Mouse (Mus musculus): ENCODE results near the gene Asic3. TPM values are rescaled to one million over a fixed set of nuclear protein-coding genes. Genes with fewer than 3 reads are reported as not detected.
A peak's percentile ranks its signal among the peaks of the same experiment; 100 is the strongest.

Gene Asic3
- total and polyA plus RNA-seq, 2 experiments from 2014 or later, result 0.05 to 0.59 TPM

- no peak overlapping the region for H3K9ac ChIP-seq (replicated peaks; ENCODE audit: low read length, poor library complexity, severe bottlenecking)
- no peak for TF ChIP-seq CTCF (IDR thresholded peaks at IDR 0.05)
- no peak for DNase-seq (ENCODE audit: low spot score)
- no peaks in the 10 kb centered on the region for H3K27me3 ChIP-seq (ENCODE audit: insufficient read depth, low read length)
- no peak for ATAC-seq (ENCODE audit: low FRiP score)
- 90% methylated on average over 9 of the region's 9 CpGs for WGBS
- peaks cover 25% of the 10 kb centered on the region for H3K36me3 ChIP-seq (ENCODE audit: insufficient read depth, low read length)
- H3K9me3 ChIP-seq (ENCODE audit: low read length), result no peaks in the 10 kb centered on the region
- H3K4me2 ChIP-seq (ENCODE audit: low read depth, low read length, poor library complexity, severe bottlenecking), result no peak overlapping the region
- no peak overlapping the region for H3K4me3 ChIP-seq (ENCODE audit: low read depth, low read length)
- H3K4me1 ChIP-seq (ENCODE audit: insufficient read depth, low read length), result peaks cover 15% of the 10 kb centered on the region; the same call in 1 of the 2 replicates
- no peak overlapping the region for H3K27ac ChIP-seq (ENCODE audit: low read depth, low read length)
Measured at GRCm38 (mm10) chr5:24420381-24420780, 7.2 kb downstream of the Asic3 start.

GRCm38 (mm10) chr5:24423129-24424003, 10.2 kb downstream of the Asic3 start, which contains the start of the genes Cdk5 and Slc4a2:
Gene Cdk5, minus strand, starts transcription at chr5:24423530.
Gene Slc4a2, plus strand, starts transcription at chr5:24423837.
- peak; percentile 94 for ATAC-seq (ENCODE audit: low FRiP score)
- 1% methylated on average over 46 of the region's 46 CpGs for WGBS
- H3K4me1 ChIP-seq (ENCODE audit: insufficient read depth, low read length), result peaks cover 16% of the 10 kb centered on the region; the same call in 1 of the 2 replicates

DNA sequence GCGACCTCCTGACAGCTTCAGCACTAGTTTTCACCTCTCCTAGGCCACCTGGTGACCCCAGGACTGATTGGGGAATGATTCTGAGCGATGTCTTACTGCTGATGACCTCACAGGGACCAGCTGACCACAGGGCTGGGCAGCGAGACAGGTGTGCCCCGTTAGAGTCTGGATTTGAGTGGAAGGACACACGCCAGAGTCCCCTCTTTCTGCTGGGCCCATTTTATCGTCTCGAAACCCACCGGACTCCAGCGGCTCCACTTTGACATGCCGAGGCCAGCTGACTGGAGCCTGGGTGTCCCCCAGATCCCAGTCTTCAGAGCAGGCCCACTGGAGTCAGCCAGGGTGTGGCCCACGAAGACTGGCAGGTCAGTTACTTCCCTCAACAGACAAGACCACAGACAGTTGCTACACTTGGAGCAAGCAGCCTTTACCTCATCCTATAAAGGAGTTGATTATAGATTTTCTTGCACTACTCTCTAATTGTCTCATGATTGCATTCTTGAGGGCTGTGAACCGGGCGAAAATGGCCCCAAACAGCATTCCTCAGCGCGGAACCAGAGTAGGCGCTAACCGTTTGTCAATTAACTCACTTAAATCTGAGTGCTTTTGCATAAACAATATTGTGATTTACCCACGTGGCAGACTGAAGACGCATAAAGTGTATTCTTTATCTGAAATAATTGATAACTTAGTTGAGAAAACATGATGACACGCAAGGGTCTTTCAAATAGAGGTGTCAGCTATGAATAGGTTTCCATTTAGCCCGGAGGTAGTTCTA, 11.0 kb downstream of the Asic3 start:
- Histone ChIP-seq H3K27ac (ENCODE audit: low read depth, low read length) (peak overlapping the region; percentile 92), H3K9me3 (ENCODE audit: low read length) (no peaks in the 10 kb centered on the region), H3K4me2 (ENCODE audit: low read depth, low read length, poor library complexity, severe bottlenecking) (peak overlapping the region; percentile 94), H3K27me3 (ENCODE audit: insufficient read depth, low read length) (no peaks in the 10 kb centered on the region), H3K4me1 (ENCODE audit: insufficient read depth, low read length) (peaks cover 16% of the 10 kb centered on the region; the same call in 1 of the 2 replicates), H3K36me3 (ENCODE audit: insufficient read depth, low read length) (peaks cover 23% of the 10 kb centered on the region), H3K4me3 (ENCODE audit: low read depth, low read length) (peak overlapping the region; percentile 59), H3K9ac (replicated peaks; ENCODE audit: low read length, poor library complexity, severe bottlenecking) (peak overlapping the region; percentile 71)
- ATAC-seq (ENCODE audit: low FRiP score), result no peak
- no peak for TF ChIP-seq CTCF (IDR thresholded peaks at IDR 0.05)
- no peak for DNase-seq (ENCODE audit: low spot score)
- 12% methylated on average over 21 of the region's 21 CpGs for WGBS

More at GRCm38 (mm10) chr5:24423129-24424003, 10.2 kb downstream of the Asic3 start, which contains the start of the genes Cdk5 and Slc4a2:
- Histone ChIP-seq H3K36me3 (ENCODE audit: insufficient read depth, low read length) (peaks cover 25% of the 10 kb centered on the region), H3K9me3 (ENCODE audit: low read length) (no peaks in the 10 kb centered on the region), H3K4me3 (ENCODE audit: low read depth, low read length) (peak within 1 kb of the TSS; percentile 59), H3K27ac (ENCODE audit: low read depth, low read length) (peak within 1 kb of the TSS; percentile 92), H3K9ac (replicated peaks; ENCODE audit: low read length, poor library complexity, severe bottlenecking) (peak within 1 kb of the TSS; percentile 81), H3K4me2 (ENCODE audit: low read depth, low read length, poor library complexity, severe bottlenecking) (peak within 1 kb of the TSS; percentile 94), H3K27me3 (ENCODE audit: insufficient read depth, low read length) (no peaks in the 10 kb centered on the region)
- DNase-seq (ENCODE audit: low spot score), result peak; percentile 100
- peak; percentile 14; the same call in 1 of the 2 replicates for TF ChIP-seq CTCF (IDR thresholded peaks at IDR 0.05)

GRCm38 (mm10) chr5:24424861-24425411, 11.7 kb downstream of the Asic3 start:
- H3K4me3 ChIP-seq (ENCODE audit: low read depth, low read length), result peak overlapping the region; percentile 59
- no peak for TF ChIP-seq CTCF (IDR thresholded peaks at IDR 0.05)
- peak overlapping the region; percentile 92 for H3K27ac ChIP-seq (ENCODE audit: low read depth, low read length)
- H3K27me3 ChIP-seq (ENCODE audit: insufficient read depth, low read length), result no peaks in the 10 kb centered on the region
- peaks cover 18% of the 10 kb centered on the region for H3K36me3 ChIP-seq (ENCODE audit: insufficient read depth, low read length)
- peaks cover 16% of the 10 kb centered on the region; the same call in 1 of the 2 replicates for H3K4me1 ChIP-seq (ENCODE audit: insufficient read depth, low read length)
- peak; percentile 87 for DNase-seq (ENCODE audit: low spot score)
- H3K9me3 ChIP-seq (ENCODE audit: low read length), result no peaks in the 10 kb centered on the region
- no peak for ATAC-seq (ENCODE audit: low FRiP score)
- H3K4me2 ChIP-seq (ENCODE audit: low read depth, low read length, poor library complexity, severe bottlenecking), result peak overlapping the region; percentile 94
- H3K9ac ChIP-seq (replicated peaks; ENCODE audit: low read length, poor library complexity, severe bottlenecking), result peak overlapping the region; percentile 52
- under 1% methylated on average over 53 of the region's 60 CpGs for WGBS

DNA sequence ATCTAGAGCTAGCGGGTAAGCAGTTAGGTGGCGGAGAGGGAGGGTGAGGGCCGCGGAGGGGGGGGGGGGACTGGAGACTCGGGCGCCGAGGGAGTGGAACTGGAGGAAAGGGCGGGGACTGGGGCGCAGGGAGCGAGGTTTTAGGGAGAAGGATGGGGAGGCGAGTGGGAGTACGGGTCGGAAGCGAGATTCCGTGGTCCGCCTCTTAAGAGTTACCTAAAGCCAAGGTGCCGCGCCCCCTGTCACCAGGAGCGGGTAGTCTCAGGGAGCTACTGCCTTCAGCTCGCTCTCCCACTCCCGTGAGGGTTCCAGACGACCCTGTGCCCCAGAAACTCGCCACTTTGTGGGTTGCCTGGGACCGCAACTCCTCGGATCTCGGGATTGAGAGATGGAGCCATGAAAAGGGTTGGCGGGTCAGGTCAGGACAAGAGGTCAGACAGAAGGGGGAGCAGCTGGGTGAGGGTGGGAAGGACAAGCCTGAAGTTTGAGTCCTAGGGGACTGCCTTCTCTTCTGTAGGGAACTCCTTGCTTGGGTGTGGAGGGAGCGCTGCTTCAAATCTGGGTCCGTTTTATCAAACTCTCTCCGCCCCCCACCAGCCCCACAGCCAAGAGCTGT, 12.3 kb downstream of the Asic3 start:
- H3K4me1 ChIP-seq (ENCODE audit: insufficient read depth, low read length), result peaks cover 16% of the 10 kb centered on the region; the same call in 1 of the 2 replicates
- H3K9me3 ChIP-seq (ENCODE audit: low read length), result no peaks in the 10 kb centered on the region
- H3K27ac ChIP-seq (ENCODE audit: low read depth, low read length), result peak overlapping the region; percentile 32; the same call in 1 of the 2 replicates
- peak overlapping the region; percentile 52 for H3K9ac ChIP-seq (replicated peaks; ENCODE audit: low read length, poor library complexity, severe bottlenecking)
- WGBS, result under 1% methylated on average over 24 of the region's 30 CpGs
- ATAC-seq (ENCODE audit: low FRiP score) (no peak), DNase-seq (ENCODE audit: low spot score) (peak; percentile 44)
- no peaks in the 10 kb centered on the region for H3K27me3 ChIP-seq (ENCODE audit: insufficient read depth, low read length)
- TF ChIP-seq CTCF (IDR thresholded peaks at IDR 0.05), result peak; percentile 39; the same call in 1 of the 2 replicates
- peak overlapping the region; percentile 59 for H3K4me3 ChIP-seq (ENCODE audit: low read depth, low read length)
- H3K4me2 ChIP-seq (ENCODE audit: low read depth, low read length, poor library complexity, severe bottlenecking), result peak overlapping the region; percentile 94
- H3K36me3 ChIP-seq (ENCODE audit: insufficient read depth, low read length), result peaks cover 17% of the 10 kb centered on the region
